Mouse (Mus musculus) stomach, postnatal 0 days (tissue): Measurements from ENCODE around the gene Ercc8.

Experiments
- CTCF ChIP-seq: IDR thresholded peaks from 2 replicates; pipeline ENCODE4 v1.5.1; 2016; ENCODE audit warnings: antibody characterized with exemption, low read depth, mild to moderate bottlenecking, moderate library complexity
- EP300 ChIP-seq: optimal IDR thresholded peaks from 2 replicates; pipeline ENCODE3; 2016; ENCODE audit warnings: antibody characterized with exemption

DNA sequence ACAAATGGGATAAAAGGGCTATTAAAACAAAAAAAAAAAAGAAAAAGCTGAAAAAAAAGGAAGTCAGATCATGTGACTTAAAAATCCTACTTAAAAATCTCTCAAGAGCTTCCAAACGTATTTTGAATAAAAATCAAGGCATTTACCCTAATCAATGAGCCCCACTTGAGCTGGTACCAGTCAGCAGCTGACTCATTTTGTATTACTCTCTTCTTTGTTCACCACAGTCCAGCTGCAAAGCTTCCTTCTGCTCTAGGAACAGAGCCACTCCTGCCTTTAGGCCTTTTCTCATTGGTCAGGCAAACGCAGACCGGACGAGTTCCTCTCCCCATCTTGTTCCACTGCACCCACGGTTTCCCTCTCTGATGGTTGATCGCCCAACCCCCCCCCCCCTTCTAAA lies 22.9 kb upstream of the Ercc8 start:
- TF ChIP-seq CTCF: no peak
- TF ChIP-seq EP300: no peak
